Mouse (Mus musculus): Measurements from ENCODE around the gene Wdr24. TPM values are rescaled to one million over a fixed set of nuclear protein-coding genes. Genes with fewer than 3 reads are reported as not detected.

Gene Wdr24
- 10 to 100 TPM in 1 of 2 experiments, 1 to 10 TPM in 1; 9.8 to 11.7 TPM for total RNA-seq (2021)
- long read RNA-seq, experiment 1, transcript Wdr24-201 (9 exons, 3,099 nt) = major isoform, 12 of 17 reads
- long read RNA-seq, experiment 1, partial matches to known transcripts = 3 of 17 reads
- long read RNA-seq, experiment 1, other reads (novel, unspliced or antisense) = 1 of 17 reads
- long read RNA-seq, experiment 2, partial matches to known transcripts = 0 of 4 reads
- long read RNA-seq, experiment 2, other reads (novel, unspliced or antisense) = 0 of 4 reads

DNA sequence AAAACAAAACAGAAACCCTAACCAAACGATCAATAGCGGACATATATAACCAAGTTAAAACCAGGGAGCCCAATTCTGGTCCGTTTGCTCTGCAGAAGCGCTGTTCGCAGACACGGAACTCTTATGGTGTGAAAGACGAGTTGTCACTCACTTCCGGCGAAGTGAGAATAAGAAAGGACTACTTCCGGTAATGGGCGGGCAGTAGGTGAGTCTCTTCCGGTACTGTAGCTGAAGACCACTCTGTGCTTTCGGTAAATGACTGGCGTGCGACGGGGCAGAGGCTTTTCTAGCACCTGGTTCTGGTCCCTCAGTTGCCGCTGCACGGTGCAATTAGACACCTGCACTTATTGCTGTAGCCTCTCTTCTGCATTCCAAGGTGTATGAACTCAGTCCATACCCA is at the start of gene Wdr24:
Gene Wdr24, plus strand, starts transcription at position 176 of the 400 bp plus-strand sequence.
- peak; percentile 86 to 90 for DNase-seq

DNA sequence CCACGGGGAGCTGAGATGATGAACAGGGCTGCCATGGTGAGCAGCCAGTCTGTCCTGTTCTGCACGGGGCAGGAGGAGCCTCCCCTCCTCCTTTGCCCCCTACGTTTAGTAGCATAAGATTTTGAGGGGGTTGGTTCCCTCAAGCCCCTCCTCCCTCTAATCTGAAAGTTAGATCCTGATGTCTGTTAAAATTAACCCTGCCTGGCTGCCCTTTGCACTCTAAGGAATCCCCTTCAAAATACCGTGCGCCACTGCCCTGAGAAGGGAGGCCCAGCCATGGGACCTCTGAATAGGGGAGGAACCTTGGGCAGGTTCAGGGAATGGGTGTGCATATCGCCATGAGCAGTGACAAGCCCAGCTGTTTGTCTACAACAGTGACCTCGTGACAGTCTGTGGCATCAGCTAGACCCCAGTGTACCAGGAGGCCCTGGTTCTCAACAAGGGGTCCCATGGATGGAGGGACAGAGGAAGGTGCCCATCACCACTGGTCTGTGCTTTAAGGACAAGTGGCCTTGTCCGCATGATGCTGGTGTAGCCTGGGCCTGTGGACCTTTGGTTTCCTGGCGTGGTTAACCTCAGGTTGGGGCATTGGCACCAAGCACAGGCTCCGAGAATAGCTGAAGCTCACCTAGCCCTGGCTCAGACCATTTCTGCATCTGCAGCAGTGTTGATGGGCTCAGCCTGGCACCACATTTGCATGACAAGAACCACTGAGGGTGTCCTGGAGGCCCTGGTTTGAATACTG is 47.9 kb upstream of the Wdr24 start:
- DNase-seq = no peak

DNA sequence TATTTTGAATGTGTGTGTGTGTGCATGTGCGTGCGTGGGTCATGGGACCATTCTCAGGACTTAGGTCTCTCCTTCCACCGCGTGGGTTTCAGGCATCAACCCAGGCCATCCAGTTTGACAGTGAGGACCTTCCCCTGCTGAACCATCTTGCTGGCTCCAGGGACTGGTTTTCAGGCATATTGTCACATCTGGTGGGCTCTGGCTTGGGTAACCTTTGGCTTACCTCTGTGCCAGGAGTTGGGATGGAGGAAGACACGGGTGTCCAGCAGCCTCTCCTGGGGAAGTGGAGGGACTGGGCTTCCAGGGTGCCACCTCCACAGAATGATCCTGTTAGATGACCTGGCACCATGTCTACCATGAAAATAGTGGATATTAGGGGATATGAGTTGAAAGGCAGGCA is 45.5 kb upstream of the Wdr24 start:
- DNase-seq = no peak

DNA sequence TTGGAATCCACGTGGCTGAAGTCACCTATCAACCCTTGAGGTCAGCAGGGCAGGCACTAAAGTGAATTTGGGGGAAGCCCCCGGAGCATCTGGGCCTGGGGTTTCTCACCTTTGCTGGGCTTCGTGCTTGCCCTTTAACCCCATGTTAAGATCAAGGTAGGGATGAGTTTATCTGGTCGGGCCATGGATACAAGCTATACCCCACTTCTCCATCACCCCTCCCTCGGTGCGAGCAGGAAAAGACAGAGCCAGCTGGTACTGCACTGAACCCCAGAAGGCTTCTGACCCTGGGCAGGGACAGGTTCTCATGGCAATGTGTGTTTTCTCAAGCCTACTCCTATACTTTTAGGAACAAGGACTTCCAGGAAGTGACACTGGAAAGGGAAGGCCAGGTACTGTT is 42.1 kb upstream of the Wdr24 start:
- DNase-seq = no peak

DNA sequence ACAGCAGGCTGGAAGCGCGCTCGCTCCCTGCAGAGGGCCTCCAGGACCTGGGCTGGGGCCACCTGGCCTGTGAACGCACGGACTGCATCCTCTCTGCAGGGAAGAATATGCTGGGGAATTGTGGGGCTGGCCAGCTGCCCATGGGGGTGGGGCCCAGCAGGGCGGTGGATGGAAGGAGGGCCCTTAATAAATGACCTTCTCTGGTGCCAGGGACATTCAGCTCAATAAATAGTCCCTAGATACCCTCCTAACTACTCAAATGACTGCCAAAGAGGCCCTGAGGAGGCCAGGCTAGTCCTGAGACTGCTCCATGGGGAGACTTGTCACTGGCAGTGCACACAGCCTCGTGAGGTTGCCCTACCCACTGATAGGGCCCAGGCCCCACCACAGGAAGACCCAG is 40.3 kb upstream of the Wdr24 start:
- peak; percentile 58 to 64 for DNase-seq

- DNase-seq = no peak
Measured at GRCm38 (mm10) chr17:25783861-25784574, 39.4 kb upstream of the Wdr24 start.

DNA sequence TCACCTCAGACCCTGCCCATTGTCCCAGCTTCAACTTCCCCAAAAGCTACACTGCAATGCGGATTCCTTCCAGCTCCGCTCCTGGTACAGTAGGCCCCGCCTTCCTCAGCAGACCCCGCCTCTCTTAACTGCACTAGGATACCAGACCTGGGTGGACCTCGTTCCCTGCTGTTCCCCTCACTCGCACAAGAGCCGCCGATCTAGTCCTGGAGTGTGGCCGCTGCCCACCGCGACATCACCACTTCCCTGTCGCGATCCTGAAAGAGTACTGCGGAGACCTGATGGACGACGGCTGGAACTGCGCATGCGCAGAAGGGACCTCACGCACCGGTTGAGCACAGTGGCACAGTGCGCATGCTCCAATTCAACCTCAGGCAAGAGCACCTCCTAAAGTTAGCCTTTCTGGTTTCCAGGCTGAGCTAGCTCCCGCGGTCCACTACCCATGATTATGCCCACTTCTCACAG is 38.1 kb upstream of the Wdr24 start, which contains the start of gene Haghl:
Gene Haghl, minus strand, starts transcription at position 393 of the 465 bp plus-strand sequence.
- peak; percentile 96 to 97 for DNase-seq

DNA sequence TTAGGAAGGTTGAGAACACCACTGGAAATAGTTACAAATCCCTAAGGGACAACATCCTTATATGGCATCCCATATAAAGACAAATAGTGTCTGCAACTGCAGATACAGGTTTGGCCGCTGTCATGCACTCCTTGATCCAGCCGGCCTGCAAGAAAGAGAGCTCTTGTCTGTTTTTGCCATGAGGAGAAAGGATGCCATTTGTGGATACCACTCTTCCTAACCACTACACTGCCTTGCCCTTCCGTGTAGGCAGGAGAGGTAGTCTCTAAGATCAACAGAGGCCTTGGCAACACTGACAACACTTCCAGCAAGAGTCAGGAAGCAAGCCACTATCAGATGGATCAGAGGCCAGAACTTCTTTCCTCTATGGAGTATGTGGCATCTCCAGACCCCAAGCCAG is 37.1 kb upstream of the Wdr24 start, which contains the start of gene Ccdc78:
Gene Ccdc78, plus strand, starts transcription at position 301 of the 400 bp plus-strand sequence.
- DNase-seq = no peak

DNA sequence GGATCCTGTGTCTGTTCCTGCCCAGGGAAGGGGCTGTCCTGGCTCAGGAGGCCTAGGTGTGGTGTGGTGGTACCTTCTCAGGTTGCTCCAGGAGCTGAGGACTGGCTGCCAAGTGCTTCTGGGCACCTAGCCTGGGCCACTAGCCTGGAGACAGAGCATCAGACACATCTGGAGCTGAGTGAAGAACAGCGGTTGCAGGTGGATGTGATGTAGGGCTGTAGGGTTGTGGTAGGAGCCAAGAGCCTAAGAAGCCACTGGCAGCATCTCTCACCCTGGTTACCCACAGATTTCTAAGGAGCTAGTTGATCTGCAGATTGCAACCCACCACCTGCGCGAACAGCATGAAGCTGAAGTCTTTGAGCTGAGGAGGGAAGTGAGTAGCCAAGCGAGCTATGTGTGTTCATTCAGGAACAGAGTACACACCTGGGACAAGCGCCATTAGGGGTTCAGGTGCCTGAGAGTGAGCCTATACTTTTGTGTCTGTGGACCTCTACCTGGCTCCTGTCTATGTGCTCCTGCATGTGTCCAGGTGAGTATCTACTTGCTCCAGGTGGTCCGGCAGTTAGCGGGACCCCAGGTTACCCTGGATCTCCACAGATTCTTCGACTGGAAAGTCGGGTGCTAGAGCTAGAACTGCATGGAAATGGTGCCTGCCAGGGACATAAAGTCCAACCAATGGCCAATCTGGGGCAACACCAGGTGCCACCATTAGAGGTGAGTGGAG is 36.5 kb upstream of the Wdr24 start:
- no peak for DNase-seq

GRCm38 (mm10) chr17:25791320-25791842 is 32.0 kb upstream of the Wdr24 start:
- no peak for DNase-seq

GRCm38 (mm10) chr17:25791843-25792527 is 31.4 kb upstream of the Wdr24 start:
- peak; percentile 86 to 94 for DNase-seq

- peak; percentile 85 to 89 for DNase-seq
Measured at GRCm38 (mm10) chr17:25792615-25793014, 30.8 kb upstream of the Wdr24 start, which contains the start of gene Fam173a. Gene Fam173a, minus strand, starts transcription at chr17:25792901.

DNA sequence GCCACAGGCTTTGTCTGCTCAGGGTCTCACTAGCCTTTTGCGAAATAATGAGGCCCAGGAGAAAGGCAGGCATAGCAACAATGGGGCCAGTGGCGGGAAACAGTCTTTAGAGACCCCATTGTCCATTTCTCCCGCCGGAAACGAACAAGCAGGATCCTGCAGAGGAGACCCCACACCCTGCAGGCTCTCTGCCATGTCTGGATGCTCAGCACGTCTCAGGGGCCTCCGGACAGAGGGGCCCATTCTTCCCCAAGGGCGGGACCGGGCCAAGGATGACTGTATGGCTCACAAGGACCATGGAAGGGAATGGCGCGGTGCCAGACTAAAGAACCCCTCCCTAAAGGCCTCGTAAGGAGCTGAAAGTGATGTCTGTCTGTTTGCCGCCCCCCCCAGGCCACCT is 29.2 kb upstream of the Wdr24 start:
- DNase-seq = no peak

GRCm38 (mm10) chr17:25794998-25795397 is 28.4 kb upstream of the Wdr24 start:
- DNase-seq = no peak

DNA sequence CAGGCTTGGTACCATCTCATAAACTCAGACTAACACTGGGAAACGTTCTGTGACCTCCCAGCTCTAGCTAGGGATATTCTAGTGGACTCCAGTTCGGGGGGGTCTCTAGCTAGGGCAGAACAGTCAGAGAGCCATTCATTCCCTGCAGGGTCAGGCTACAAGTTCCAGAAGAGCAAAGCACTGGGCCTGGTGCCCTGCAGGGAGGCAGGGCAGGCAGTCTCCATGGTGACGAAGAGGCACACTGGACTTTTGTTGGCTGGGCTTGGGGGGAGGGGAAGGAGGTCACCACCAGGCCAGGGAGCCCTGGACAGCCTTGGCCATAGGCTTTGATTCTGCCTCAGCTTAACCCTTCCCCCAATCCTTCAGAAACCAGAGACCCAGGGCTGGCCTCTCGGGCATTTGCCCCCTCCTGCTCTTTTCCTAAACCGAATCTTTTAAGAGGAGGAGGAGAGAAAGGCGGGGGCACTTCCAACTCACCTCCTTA is 27.8 kb upstream of the Wdr24 start, which contains the start of gene AC134908.4:
Gene AC134908.4, minus strand, starts transcription at position 51 of the 484 bp plus-strand sequence.
- no peak for DNase-seq

DNA sequence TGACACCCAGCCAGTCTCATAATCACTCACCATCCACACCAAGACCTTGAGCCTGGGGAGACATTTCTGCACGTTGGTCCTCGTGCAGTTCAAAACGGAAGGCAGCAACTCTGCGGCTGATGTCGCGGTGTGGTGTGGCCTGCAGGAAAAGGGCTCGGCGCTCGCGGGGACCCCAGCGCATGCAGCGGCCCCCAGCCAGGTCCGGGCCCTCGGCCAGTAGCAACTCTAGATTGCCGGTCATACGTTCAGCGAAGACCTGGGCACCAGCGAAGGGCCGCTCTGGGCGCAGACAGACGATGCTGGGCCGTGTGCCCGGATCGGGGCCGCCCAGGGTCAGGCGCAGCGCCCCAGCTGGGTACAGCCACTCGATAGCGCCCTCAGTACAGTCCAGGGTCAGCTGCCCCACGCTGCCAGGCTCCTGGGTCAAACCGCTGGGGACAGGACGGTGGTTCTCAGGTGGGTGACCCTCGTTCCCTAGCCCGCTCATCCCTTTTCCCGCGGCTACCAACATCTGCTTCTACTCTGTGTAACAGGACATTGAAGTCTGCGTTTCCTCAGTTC is 27.1 kb upstream of the Wdr24 start:
- peak; percentile 50 to 52 for DNase-seq

GRCm38 (mm10) chr17:25796951-25797369 is 26.5 kb upstream of the Wdr24 start, which contains the start of gene Metrn:
Gene Metrn, minus strand, starts transcription at chr17:25797136.
- DNase-seq = peak; percentile 93 to 94

DNA sequence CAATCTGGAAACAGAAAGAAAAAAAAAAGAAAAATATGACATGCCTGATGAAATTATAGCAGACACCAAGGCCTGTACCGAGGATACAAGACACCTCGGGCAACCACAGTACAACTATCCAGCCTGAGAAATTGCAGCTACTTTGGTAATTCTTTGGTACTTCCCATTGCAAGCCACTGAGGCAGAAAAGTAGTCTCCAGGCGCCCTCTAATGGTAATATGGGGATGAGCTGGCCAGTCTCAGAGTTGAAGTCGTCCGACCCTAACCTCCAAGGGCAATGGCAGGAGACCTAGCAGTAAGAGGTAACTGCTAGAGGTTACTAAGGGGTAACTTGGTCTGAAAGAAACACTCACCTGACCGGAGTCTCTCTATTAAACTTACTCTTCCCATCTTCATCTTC is 22.4 kb upstream of the Wdr24 start:
- DNase-seq = peak; percentile 75 to 83

DNA sequence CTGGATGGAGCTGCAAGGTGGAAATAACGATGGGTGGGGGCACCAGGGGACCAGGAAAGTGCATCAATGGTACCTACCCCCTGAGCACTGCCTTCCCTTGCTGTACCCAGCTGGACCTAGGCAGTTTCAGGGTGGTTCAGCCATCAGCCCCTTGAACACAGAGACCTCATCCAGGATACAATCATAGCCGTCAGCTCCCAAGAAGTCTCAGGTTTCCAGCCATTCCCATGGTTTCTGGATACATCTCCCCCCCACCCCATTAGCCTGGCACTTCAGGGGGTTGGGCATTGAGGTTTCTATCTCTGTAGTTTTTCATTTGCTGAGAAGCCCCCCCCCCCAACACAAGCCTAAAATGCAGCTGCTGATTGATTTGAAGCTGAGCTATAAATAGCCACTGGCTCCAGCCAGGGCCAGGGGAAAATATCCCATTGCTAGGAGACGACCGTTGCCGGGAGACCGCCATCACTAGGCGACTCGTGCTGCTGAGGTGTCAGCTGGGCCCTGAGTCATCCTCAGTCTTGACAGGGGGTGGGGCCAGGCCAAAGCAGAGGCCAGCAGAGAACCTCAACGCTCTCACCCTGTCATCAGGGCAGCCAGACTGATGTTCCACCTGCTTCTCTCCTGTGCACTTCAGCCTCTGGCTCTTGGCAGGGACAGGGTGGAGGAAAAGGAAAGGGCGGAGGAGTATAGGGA is 20.5 kb upstream of the Wdr24 start:
- DNase-seq = peak; percentile 50 to 74

- DNase-seq = no peak
Measured at GRCm38 (mm10) chr17:25806507-25806906, 16.9 kb upstream of the Wdr24 start.
